Mouse (Mus musculus) 416B (cell line): ENCODE results near the gene Ythdf1.

Experiments
- DNase-seq: peaks from one replicate; pipeline ENCODE4 v3.0.0; 2011; ENCODE audit warnings: low read depth

Ythdf1 gene

GRCm38 (mm10) chr2:180920810-180921400, at the start of gene Ythdf1:
TSS of gene Ythdf1 (minus strand) at chr2:180920949.
- peak; percentile 95 for DNase-seq

- peak; percentile 91 for DNase-seq
Observed at GRCm38 (mm10) chr2:180967010-180967763, 46.4 kb upstream of the Ythdf1 start, which contains the start of gene Arfgap1. TSS of gene Arfgap1 (plus strand) at chr2:180967225.

- DNase-seq, result peak; percentile 89
Observed at GRCm38 (mm10) chr2:180966092-180966882, 45.5 kb upstream of the Ythdf1 start.

GRCm38 (mm10) chr2:180963956-180964355, 43.2 kb upstream of the Ythdf1 start:
- DNase-seq, result peak; percentile 77

GRCm38 (mm10) chr2:180962616-180963308, 42.0 kb upstream of the Ythdf1 start:
- DNase-seq, result no peak

GRCm38 (mm10) chr2:180960187-180960586, 39.4 kb upstream of the Ythdf1 start:
- DNase-seq, result no peak

- DNase-seq, result no peak
Observed at GRCm38 (mm10) chr2:180959605-180960004, 38.9 kb upstream of the Ythdf1 start.

GRCm38 (mm10) chr2:180954061-180955047, 33.6 kb upstream of the Ythdf1 start, which contains the start of gene Nkain4:
TSS of gene Nkain4 (minus strand) at chr2:180954699.
- DNase-seq, result no peak

- DNase-seq, result no peak
Observed at GRCm38 (mm10) chr2:180953638-180954037, 32.9 kb upstream of the Ythdf1 start.

GRCm38 (mm10) chr2:180952731-180953171, 32.0 kb upstream of the Ythdf1 start:
- no peak for DNase-seq

- no peak for DNase-seq
Observed at GRCm38 (mm10) chr2:180949947-180950346, 29.2 kb upstream of the Ythdf1 start.

GRCm38 (mm10) chr2:180941869-180942268, 21.1 kb upstream of the Ythdf1 start:
- no peak for DNase-seq

- DNase-seq, result no peak
Observed at GRCm38 (mm10) chr2:180940187-180940586, 19.4 kb upstream of the Ythdf1 start.

GRCm38 (mm10) chr2:180932418-180932817, 11.7 kb upstream of the Ythdf1 start:
- DNase-seq, result no peak

- DNase-seq, result no peak
Observed at GRCm38 (mm10) chr2:180928723-180929122, 8.0 kb upstream of the Ythdf1 start, which contains the start of gene Birc7. TSS of gene Birc7 (plus strand) at chr2:180929023.

- DNase-seq, result peak; percentile 71
Observed at GRCm38 (mm10) chr2:180925176-180925575, 4.4 kb upstream of the Ythdf1 start.

GRCm38 (mm10) chr2:180922739-180923138, 2.0 kb upstream of the Ythdf1 start:
- DNase-seq, result no peak

- DNase-seq, result peak; percentile 40
Observed at GRCm38 (mm10) chr2:180919913-180920809, 588 bp downstream of the Ythdf1 start.

- DNase-seq, result no peak
Observed at GRCm38 (mm10) chr2:180915886-180916433, 4.8 kb downstream of the Ythdf1 start.
